ENCODE assay signal across 8 mouse cellular contexts in genomic region chr17:87671890-87672660, GRCm38 (mm10). TPM values are rescaled to one million over a fixed set of nuclear protein-coding genes. Genes with fewer than 3 reads are reported as not detected.
A peak's percentile ranks its signal among the peaks of the same experiment; 100 is the strongest.
DNase-seq lines count a peak whose midpoint lies in the region; ATAC-seq and TF ChIP-seq lines count a peak whose summit lies in the region.

Gene Msh2, plus strand, starts transcription at chr17:87672330.

- peak; percentile 99 for ATAC-seq in erythroid progenitor cell, adult 5-6 weeks (replicated peaks; ENCODE audit: low FRiP score, poor library complexity, severe bottlenecking)
- peak; percentile 100 for ATAC-seq in heart, embryonic 12.5 days (ENCODE audit: insufficient number of reproducible peaks, low FRiP score)
- ATAC-seq in kidney, postnatal 0 days (replicated peaks; ENCODE audit: low FRiP score, low read depth): peak; percentile 99
- ATAC-seq in liver, embryonic 11.5 days (replicated peaks; ENCODE audit: low FRiP score): peak; percentile 98
- ATAC-seq in stomach, embryonic 14.5 days (ENCODE audit: insufficient number of reproducible peaks, insufficient read depth, low FRiP score, low read depth): peak; percentile 99

- DNase-seq in CD4-positive helper T cell, adult 2 months (ENCODE audit: low read depth, low spot score): peak; percentile 96
- peak; percentile 92 for DNase-seq in brain, embryonic 18.5 days (ENCODE audit: low read depth, low spot score)
- peak; percentile 100 for DNase-seq in kidney, postnatal 0 days (ENCODE audit: low spot score)
- peak; percentile 93 for DNase-seq in liver, embryonic 11.5 days (ENCODE audit: low spot score)
- DNase-seq in naive thymus-derived CD4-positive, alpha-beta T cell, adult 2 months (ENCODE audit: low read depth): peak; percentile 98

- H3K36me3 ChIP-seq in heart, embryonic 12.5 days: no peaks in the 10 kb centered on the region
- H3K36me3 ChIP-seq in kidney, postnatal 0 days (ENCODE audit: insufficient read depth, low read length): no peaks in the 10 kb centered on the region
- H3K36me3 ChIP-seq in liver, embryonic 11.5 days (ENCODE audit: control insufficient read depth, insufficient read depth, low read length): no peaks in the 10 kb centered on the region
- H3K36me3 ChIP-seq in stomach, embryonic 14.5 days (ENCODE audit: control insufficient read depth, insufficient read depth, low read length): no peaks in the 10 kb centered on the region

- no peaks in the 10 kb centered on the region for H3K27me3 ChIP-seq in heart, embryonic 12.5 days (replicated peaks)
- H3K27me3 ChIP-seq in kidney, postnatal 0 days (ENCODE audit: insufficient read depth, low read length): no peaks in the 10 kb centered on the region
- H3K27me3 ChIP-seq in liver, embryonic 11.5 days (replicated peaks; ENCODE audit: control insufficient read depth, insufficient read depth, low read length): no peaks in the 10 kb centered on the region
- H3K27me3 ChIP-seq in stomach, embryonic 14.5 days (ENCODE audit: control insufficient read depth, insufficient read depth, low read length): no peaks in the 10 kb centered on the region

- H3K9ac ChIP-seq in heart, embryonic 12.5 days: peak within 1 kb of the TSS; percentile 82
- H3K9ac ChIP-seq in kidney, postnatal 0 days (ENCODE audit: low read depth, low read length): peak within 1 kb of the TSS; percentile 69
- H3K9ac ChIP-seq in liver, embryonic 11.5 days (ENCODE audit: low read depth, low read length): peak within 1 kb of the TSS; percentile 91
- peak within 1 kb of the TSS; percentile 84 for H3K9ac ChIP-seq in stomach, embryonic 14.5 days (replicated peaks; ENCODE audit: low read depth, low read length)

- H3K4me1 ChIP-seq in heart, embryonic 12.5 days (replicated peaks): peaks cover 3% of the 10 kb centered on the region; the same call in 1 of the 2 replicates
- no peaks in the 10 kb centered on the region for H3K4me1 ChIP-seq in kidney, postnatal 0 days (replicated peaks; ENCODE audit: insufficient read depth, low read length)
- H3K4me1 ChIP-seq in liver, embryonic 11.5 days (replicated peaks; ENCODE audit: control insufficient read depth, insufficient read depth, low read length): peaks cover 15% of the 10 kb centered on the region
- peaks cover 18% of the 10 kb centered on the region; the same call in 1 of the 2 replicates for H3K4me1 ChIP-seq in stomach, embryonic 14.5 days (ENCODE audit: control insufficient read depth, insufficient read depth, low read length)

- H3K27ac ChIP-seq in heart, embryonic 12.5 days (ENCODE audit: poor library complexity, severe bottlenecking): peak within 1 kb of the TSS; percentile 61
- H3K27ac ChIP-seq in kidney, postnatal 0 days: peak within 1 kb of the TSS; percentile 84
- peak within 1 kb of the TSS; percentile 81 for H3K27ac ChIP-seq in liver, embryonic 11.5 days (ENCODE audit: low read depth, low read length)
- peak within 1 kb of the TSS; percentile 80 for H3K27ac ChIP-seq in stomach, embryonic 14.5 days (ENCODE audit: low read length)

- under 1% methylated on average over 44 of the region's 44 CpGs for WGBS in heart, embryonic 12.5 days
- 1% methylated on average over 44 of the region's 44 CpGs for WGBS in kidney, postnatal 0 days
- under 1% methylated on average over 43 of the region's 44 CpGs for WGBS in liver, embryonic 11.5 days
- under 1% methylated on average over 42 of the region's 44 CpGs for WGBS in stomach, embryonic 14.5 days

- no peak; the same call in 1 of the 2 replicates for TF ChIP-seq CTCF in kidney, postnatal 0 days (IDR thresholded peaks at IDR 0.05; ENCODE audit: low read depth)

- H3K4me3 ChIP-seq in heart, embryonic 12.5 days: peak within 1 kb of the TSS; percentile 72
- peak within 1 kb of the TSS; percentile 79 for H3K4me3 ChIP-seq in kidney, postnatal 0 days (replicated peaks; ENCODE audit: low read depth, low read length)
- H3K4me3 ChIP-seq in liver, embryonic 11.5 days (ENCODE audit: low read depth, low read length): peak within 1 kb of the TSS; percentile 89
- peak within 1 kb of the TSS; percentile 89 for H3K4me3 ChIP-seq in stomach, embryonic 14.5 days (ENCODE audit: low read depth, low read length)

- H3K9me3 ChIP-seq in heart, embryonic 12.5 days (replicated peaks): 0 out of 2 replicates have a peak, but pooled peaks cover 3% of the 10 kb centered on the region
- no peaks in the 10 kb centered on the region for H3K9me3 ChIP-seq in kidney, postnatal 0 days (replicated peaks; ENCODE audit: low read length)
- no peaks in the 10 kb centered on the region for H3K9me3 ChIP-seq in liver, embryonic 11.5 days (ENCODE audit: control insufficient read depth, low read length)
- no peaks in the 10 kb centered on the region for H3K9me3 ChIP-seq in stomach, embryonic 14.5 days (ENCODE audit: control insufficient read depth, low read depth, low read length)

- peak within 1 kb of the TSS; percentile 95 for H3K4me2 ChIP-seq in heart, embryonic 12.5 days
- peak within 1 kb of the TSS; percentile 93 for H3K4me2 ChIP-seq in kidney, postnatal 0 days (ENCODE audit: low read length)
- peak within 1 kb of the TSS; percentile 81 for H3K4me2 ChIP-seq in liver, embryonic 11.5 days
- peak within 1 kb of the TSS; percentile 82 for H3K4me2 ChIP-seq in stomach, embryonic 14.5 days (replicated peaks; ENCODE audit: low read depth, low read length)

RNA-seq across cellular contexts. Expression of gene Msh2, which starts in this region (rescaled TPM):
- total RNA-seq in erythroid progenitor cell, adult 5-6 weeks (2015; ENCODE audit: low replicate concordance): 15.9 and 16.3 TPM in 2 replicates
- total RNA-seq in erythroid progenitor cell, adult 5-6 weeks (2017; ENCODE audit: low replicate concordance): 13.0 and 18.5 TPM in 2 replicates
- polyA plus RNA-seq in heart, embryonic 12.5 days (2016; fragmentation: Nextera tagmentation; extraction: Ambion mirVana): 49.0 and 51.6 TPM in 2 replicates
- polyA plus RNA-seq in kidney, postnatal 0 days (2015; fragmentation: Nextera tagmentation; extraction: Ambion mirVana): 58.1 and 66.0 TPM in 2 replicates
- 59.2 and 77.9 TPM in 2 replicates for polyA plus RNA-seq in liver, embryonic 11.5 days (2014; fragmentation: Nextera tagmentation; extraction: Ambion mirVana)
- polyA plus RNA-seq in stomach, embryonic 14.5 days (2014; fragmentation: Nextera tagmentation; extraction: Ambion mirVana): 57.4 and 57.5 TPM in 2 replicates

Comparison
In these comparisons a context has a peak if more than half of its experiments do, and no peak if none do; other contexts are left out.
1. Peak in every context shown above with its lines: DNase-seq, ATAC-seq, H3K4me3 ChIP-seq and H3K27ac ChIP-seq.